Mouse (Mus musculus) CH12.LX (cell line): Measurements from ENCODE around the gene Rab11fip5. TPM values are rescaled to one million over a fixed set of nuclear protein-coding genes. Genes with fewer than 3 reads are reported as not detected.

ENCODE experiments used
- DNase-seq: peaks from one replicate; pipeline ENCODE4 v3.0.0-alpha.2; 2013; ENCODE audit errors: extremely low read depth
- H3K27ac ChIP-seq: 2 replicates; pipeline ENCODE4 v1.5.1; 2012; ENCODE audit warnings: low read depth, mild to moderate bottlenecking, control low read depth, moderate library complexity; ENCODE audit not compliant: insufficient read depth
- H3K27me3 ChIP-seq: replicated peaks from 2 replicates; pipeline ENCODE3; 2012; ENCODE audit warnings: inconsistent platforms
- H3K36me3 ChIP-seq, 2 experiments: replicated peaks in 1 of 2; 2 replicates each; pipeline versions ENCODE3 to v1.6.1; 2012; ENCODE audit warnings: inconsistent platforms in 1 of 2, low read length in 1 of 2, mild to moderate bottlenecking in 1 of 2, mixed read lengths in 1 of 2, moderate library complexity in 1 of 2; ENCODE audit not compliant: control insufficient read depth in 1 of 2, insufficient read depth in 1 of 2
- H3K4me1 ChIP-seq, 2 experiments: 2 replicates each; pipeline ENCODE4 v1.6.1; 2012; ENCODE audit warnings: inconsistent platforms in 1 of 2, moderate library complexity in 1 of 2; ENCODE audit not compliant: insufficient read depth in 2 of 2, control insufficient read depth in 1 of 2
- H3K4me2 ChIP-seq: 2 replicates; pipeline ENCODE4 v1.6.1; 2012; ENCODE audit warnings: low read depth, mild to moderate bottlenecking, control low read depth; ENCODE audit not compliant: poor library complexity, insufficient read depth, severe bottlenecking
- H3K4me3 ChIP-seq, 3 experiments: fragments of 150-350 bp in 1 of 3; sonication (generic) in 1 of 3; replicated peaks in 1 of 3; 2 replicates each; pipeline versions ENCODE3 to v1.5.1; 2011 to 2012; ENCODE audit warnings: low read depth in 2 of 3, low read length in 2 of 3, mild to moderate bottlenecking in 2 of 3, moderate library complexity in 2 of 3, control low read depth in 1 of 3, improper control_type of control experiment in 1 of 3, inconsistent platforms in 1 of 3, mixed read lengths in 1 of 3; ENCODE audit not compliant: poor library complexity in 1 of 3
- H3K79me2 ChIP-seq: replicated peaks from 2 replicates; pipeline ENCODE4 v1.6.1; 2012; ENCODE audit warnings: mild to moderate bottlenecking, moderate library complexity; ENCODE audit not compliant: control insufficient read depth, poor library complexity, insufficient read depth, severe bottlenecking; ENCODE audit errors: extremely low read depth
- H3K9ac ChIP-seq: 2 replicates; pipeline ENCODE4 v1.6.1; 2012; ENCODE audit warnings: low read depth, mild to moderate bottlenecking, control low read depth, moderate library complexity; ENCODE audit not compliant: insufficient read depth
- H3K9me3 ChIP-seq: replicated peaks from 2 replicates; pipeline ENCODE3; 2012; ENCODE audit warnings: low read length, inconsistent platforms, mixed read lengths
- CTCF ChIP-seq, 2 experiments: IDR thresholded peaks in 1 of 2; conservative IDR thresholded peaks in 1 of 2; 2 replicates each; pipeline ENCODE4 v1.5.1; 2011 to 2012; ENCODE audit warnings: low read depth in 2 of 2, low read length in 2 of 2, improper control_type of control experiment in 1 of 2, inconsistent platforms in 1 of 2, mild to moderate bottlenecking in 1 of 2, moderate library complexity in 1 of 2
- E2F4 ChIP-seq: IDR thresholded peaks from 2 replicates; pipeline ENCODE4 v1.6.1; 2011; ENCODE audit warnings: low read depth, low read length, improper control_type of control experiment; ENCODE audit not compliant: insufficient replicate concordance
- EP300 ChIP-seq: IDR thresholded peaks from 2 replicates; pipeline ENCODE4 v1.6.1; 2011; ENCODE audit warnings: low read length, improper control_type of control experiment
- HCFC1 ChIP-seq: IDR thresholded peaks from 2 replicates; pipeline ENCODE4 v1.6.1; 2012; ENCODE audit warnings: low read depth, mild to moderate bottlenecking, inconsistent platforms, low read length, improper control_type of control experiment
- JUND ChIP-seq: conservative IDR thresholded peaks from 2 replicates; pipeline ENCODE4 v1.6.1; 2011; ENCODE audit warnings: low read depth, low read length, improper control_type of control experiment
- MAFK ChIP-seq: IDR thresholded peaks from 2 replicates; pipeline ENCODE4 v1.6.1; 2011; ENCODE audit warnings: low read length, improper control_type of control experiment; ENCODE audit not compliant: insufficient replicate concordance
- NRF1 ChIP-seq: IDR thresholded peaks from 2 replicates; pipeline ENCODE4 v1.6.1; 2014; ENCODE audit warnings: low read depth, mild to moderate bottlenecking, inconsistent platforms, low read length, improper control_type of control experiment, moderate library complexity
- PAX5 ChIP-seq: IDR thresholded peaks from 2 replicates; pipeline ENCODE4 v1.6.1; 2012; ENCODE audit warnings: low read length, inconsistent platforms, mixed read lengths
- POLR2A ChIP-seq: IDR thresholded peaks from 2 replicates; pipeline ENCODE4 v1.6.1; 2011; ENCODE audit warnings: low read depth, mild to moderate bottlenecking, improper control_type of control experiment, low read length
- POLR2AphosphoS2 ChIP-seq: IDR thresholded peaks from 2 replicates; pipeline ENCODE4 v1.6.1; 2011; ENCODE audit warnings: low read depth, low read length, improper control_type of control experiment
- RAD21 ChIP-seq: IDR thresholded peaks from 2 replicates; pipeline ENCODE4 v1.6.1; 2011; ENCODE audit warnings: low read depth, mild to moderate bottlenecking, low read length, improper control_type of control experiment, moderate library complexity
- RCOR1 ChIP-seq: conservative IDR thresholded peaks from 2 replicates; pipeline ENCODE4 v1.6.1; 2012; ENCODE audit warnings: low read depth, mild to moderate bottlenecking, inconsistent platforms, low read length, improper control_type of control experiment
- SMC3 ChIP-seq: IDR thresholded peaks from 2 replicates; pipeline ENCODE4 v1.6.1; 2011; ENCODE audit warnings: low read depth, low read length, improper control_type of control experiment
- TBP ChIP-seq: conservative IDR thresholded peaks from 2 replicates; pipeline ENCODE4 v1.6.1; 2011; ENCODE audit warnings: low read depth, low read length, improper control_type of control experiment
- ZNF384 ChIP-seq: IDR thresholded peaks from 2 replicates; pipeline ENCODE4 v1.6.1; 2012; ENCODE audit warnings: low read depth, low read length, improper control_type of control experiment, inconsistent platforms
- dilution Hi-C: fragments of 300-500 bp; cut with MboI; formaldehyde crosslinking; loops from 2 replicates; pipeline ENCODE4 v1.14.3; 2020; ENCODE audit warnings: low sequenced_read_pairs; ENCODE audit not compliant: extremely low pct_unique_long_range_greater_than_20kb, extremely low pct_ligation_motif_present
- in situ Hi-C: fragments of 300-500 bp; cut with MboI; formaldehyde crosslinking; loops from 3 replicates; pipeline ENCODE4 v1.14.3; 2019; ENCODE audit warnings: low sequenced_read_pairs, low pct_ligation_motif_present, low pct_unique_long_range_greater_than_20kb, mixed read lengths
- polyA plus RNA-seq: library from polyadenylated mRNA; unstranded; fragments of >175 nt; gene quantifications from 2 replicates; pipeline ENCODE4 v1.2.1, GENCODE M21; 2012; ENCODE audit warnings: low read depth; ENCODE audit not compliant: insufficient read length
- total RNA-seq, 2 experiments: library from RNA; depleted of rRNA; stranded (reverse); fragments of 300-350 nt in 1 of 2; fragments of >200 nt in 1 of 2; gene quantifications; 2 replicates each; pipeline ENCODE4 v1.2.3; 2012 to 2014

Gene Rab11fip5
- total and polyA plus RNA-seq, 3 experiments, result 0.13 to 0.30 (median 0.17) TPM

DNA sequence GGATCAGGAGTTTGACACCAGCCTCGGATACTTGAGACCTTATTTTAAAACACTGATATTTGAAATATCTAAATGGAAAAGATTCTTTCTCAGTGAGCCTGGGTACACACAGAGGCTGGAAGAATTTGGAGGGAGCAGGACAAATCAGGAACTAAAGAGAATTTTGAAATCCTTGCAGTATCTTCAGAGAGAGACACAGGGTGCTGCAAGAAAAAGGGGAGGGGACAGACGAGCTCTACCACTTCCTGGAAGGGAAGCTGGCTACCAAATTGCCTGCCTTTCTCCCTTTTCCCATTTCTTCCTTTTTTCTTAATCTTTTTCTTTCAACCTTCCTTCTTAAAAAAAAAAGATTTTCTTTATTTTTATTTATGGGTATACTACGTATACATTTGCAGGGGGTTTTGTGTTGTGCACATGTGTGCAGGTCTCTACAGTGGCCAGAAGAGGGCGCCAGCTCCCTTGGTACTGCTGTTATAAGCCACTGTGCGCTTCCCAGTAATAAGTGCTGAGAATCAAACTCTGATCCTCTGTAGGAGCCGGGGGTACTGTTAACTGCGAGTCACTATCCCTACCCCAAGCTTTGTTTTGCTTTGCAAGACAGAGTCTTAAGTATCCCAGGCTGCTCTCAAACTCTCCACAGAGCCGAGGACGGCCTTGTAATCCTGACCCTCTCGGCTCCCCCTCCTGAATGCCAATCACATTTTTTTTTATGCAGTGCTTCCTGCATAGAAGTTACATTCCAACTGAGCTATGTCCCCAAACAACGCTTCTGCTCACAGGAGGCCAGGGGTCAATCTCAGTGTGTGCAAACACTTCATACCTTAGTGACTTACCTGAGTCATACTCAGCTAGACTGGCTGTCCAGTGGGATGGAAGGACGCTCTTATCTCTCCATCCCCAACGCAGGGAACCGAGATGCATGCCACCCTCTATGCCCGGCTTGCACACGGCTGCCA is 83.3 kb downstream of the Rab11fip5 start:
- no peak for TF ChIP-seq E2F4
- TF ChIP-seq ZNF384, result no peak
- TF ChIP-seq TBP, result no peak
- peak; percentile 12; the same call in 1 of the 2 replicates for TF ChIP-seq SMC3
- no peak for TF ChIP-seq PAX5
- TF ChIP-seq HCFC1, result no peak
- peak; percentile 16 to 48; a peak in 2 of 4 replicates for TF ChIP-seq CTCF (conservative IDR thresholded peaks at IDR 0.05 in 1 of 2, IDR thresholded peaks at IDR 0.05 in 1 of 2; ENCODE audit: low read depth in 2 of 2, low read length in 2 of 2)
- TF ChIP-seq RAD21, result peak; percentile 29
- no peak for TF ChIP-seq POLR2A
- no peak for TF ChIP-seq EP300
- TF ChIP-seq MAFK, result no peak
- TF ChIP-seq POLR2AphosphoS2, result no peak
- peak; percentile 2 for DNase-seq
- no peaks in the 10 kb centered on the region for H3K9me3 ChIP-seq
- no peaks in the 10 kb centered on the region for H3K36me3 ChIP-seq
- H3K4me2 ChIP-seq, result no peak overlapping the region
- H3K27ac ChIP-seq, result no peak overlapping the region
- H3K4me3 ChIP-seq, result no peak overlapping the region
- in situ Hi-C loops (no loop called here), dilution Hi-C loops (no loop called here)
- H3K27me3 ChIP-seq, result no peaks in the 10 kb centered on the region
- H3K4me1 ChIP-seq, result peaks cover 6 to 31% of the 10 kb centered on the region in 2 experiments
- no peaks in the 10 kb centered on the region for H3K79me2 ChIP-seq
- no peak overlapping the region for H3K9ac ChIP-seq

DNA sequence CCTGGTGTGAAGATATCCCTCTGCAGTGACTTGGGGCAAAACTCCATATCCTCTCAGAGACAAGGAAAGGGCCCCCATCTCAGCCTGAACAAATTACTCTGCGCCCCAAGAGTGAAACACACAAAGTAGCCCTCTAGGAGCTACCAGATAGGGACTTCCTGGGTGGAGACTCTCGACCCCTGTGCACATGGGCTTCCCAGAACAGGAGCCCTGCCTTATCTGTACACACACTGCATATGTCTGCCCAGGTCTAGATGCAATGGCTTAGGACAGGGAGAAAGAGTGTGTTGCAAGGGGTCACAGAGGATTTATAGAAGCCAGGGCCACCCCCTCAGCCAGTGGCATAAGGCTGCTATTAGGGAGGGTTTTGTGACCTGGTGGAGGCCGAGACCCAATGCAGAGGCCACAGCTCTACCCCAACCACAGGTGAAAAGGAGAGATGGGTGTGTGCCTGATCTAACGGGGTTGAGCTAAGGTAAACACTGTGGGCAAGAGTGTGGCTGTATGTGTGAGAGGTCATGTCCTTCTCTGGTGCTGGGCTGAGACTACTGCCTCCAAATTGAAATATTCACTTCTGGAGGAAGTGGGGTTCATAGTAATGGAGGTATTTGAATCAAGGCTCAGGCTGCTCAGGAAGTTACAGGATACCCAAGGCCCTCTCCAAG is 86.1 kb downstream of the Rab11fip5 start:
- Histone ChIP-seq H3K36me3 (no peaks in the 10 kb centered on the region), H3K4me2 (no peak overlapping the region), H3K4me1 (peaks cover 0 to 3% of the 10 kb centered on the region in 2 experiments; a peak in 1 of 4 replicates), H3K9me3 (no peaks in the 10 kb centered on the region), H3K27ac (no peak overlapping the region), H3K79me2 (no peaks in the 10 kb centered on the region), H3K27me3 (no peaks in the 10 kb centered on the region), H3K4me3 (no peak overlapping the region), H3K9ac (no peak overlapping the region)
- in situ Hi-C loops, result no loop called here
- TF ChIP-seq RCOR1, result no peak
- no peak for TF ChIP-seq POLR2A
- TF ChIP-seq JUND, result no peak
- no peak for TF ChIP-seq POLR2AphosphoS2
- TF ChIP-seq NRF1, result no peak
- dilution Hi-C loops, result no loop called here
- no peak for DNase-seq
